Mouse (Mus musculus) spleen, embryonic (tissue): Measurements from ENCODE around the gene Abr.

Source experiments
- CTCF ChIA-PET: fragments of 350-600 bp; sonication (Branson Sonifier 250); formaldehyde crosslinking; loops from one replicate; lab custom pipeline; 2022; lab: Charles Lee

Gene Abr

GRCm38 (mm10) chr11:76624071-76624470 is 2.0 kb upstream of the Abr start:
- CTCF ChIA-PET, result interaction anchor here (0.6 kb wide), 1 partner anchor 1726 kb away, joined by 3 read pairs; no protein-coding TSS in a partner anchor

- CTCF ChIA-PET, result no interaction called here
Observed at GRCm38 (mm10) chr11:76623206-76623961, 1.3 kb upstream of the Abr start.

- CTCF ChIA-PET, result no interaction called here
Observed at GRCm38 (mm10) chr11:76622566-76623205, 572 bp upstream of the Abr start.

- CTCF ChIA-PET, result no interaction called here
Observed at GRCm38 (mm10) chr11:76618134-76618533, 4.0 kb downstream of the Abr start.

- CTCF ChIA-PET, result no interaction called here
Observed at GRCm38 (mm10) chr11:76614246-76614645, 7.9 kb downstream of the Abr start.

DNA sequence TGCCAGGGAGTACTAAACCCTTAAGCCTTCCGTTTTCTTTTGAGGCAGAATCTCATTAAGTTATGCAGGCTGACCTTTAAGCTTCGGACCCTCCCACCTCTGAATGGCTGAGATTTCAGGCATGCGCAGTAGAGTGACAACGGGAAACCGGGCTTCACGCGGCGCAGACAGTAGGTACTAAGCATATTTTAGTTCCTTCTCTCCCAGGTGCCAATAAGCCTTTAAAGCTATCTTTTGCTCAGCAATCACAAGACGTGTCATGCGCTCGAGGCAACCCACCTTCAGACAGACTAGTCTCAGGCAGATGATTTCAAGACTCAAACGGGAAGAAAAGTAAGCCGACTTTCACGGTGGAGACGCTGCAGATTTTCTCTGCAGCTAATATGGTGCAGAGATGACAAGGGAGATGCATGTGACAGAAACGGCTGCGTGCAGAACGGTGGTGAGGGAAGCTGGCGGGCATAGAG is 9.4 kb downstream of the Abr start:
- CTCF ChIA-PET, result no interaction called here

GRCm38 (mm10) chr11:76610948-76611347 is 11.2 kb downstream of the Abr start:
- CTCF ChIA-PET, result interaction anchor here (0.6 kb wide), 1 partner anchor 12 kb away, joined by 5 read pairs; no protein-coding TSS in a partner anchor

GRCm38 (mm10) chr11:76606521-76606920 is 15.6 kb downstream of the Abr start:
- CTCF ChIA-PET, result no interaction called here

GRCm38 (mm10) chr11:76599219-76599618 is 22.9 kb downstream of the Abr start:
- CTCF ChIA-PET, result no interaction called here

DNA sequence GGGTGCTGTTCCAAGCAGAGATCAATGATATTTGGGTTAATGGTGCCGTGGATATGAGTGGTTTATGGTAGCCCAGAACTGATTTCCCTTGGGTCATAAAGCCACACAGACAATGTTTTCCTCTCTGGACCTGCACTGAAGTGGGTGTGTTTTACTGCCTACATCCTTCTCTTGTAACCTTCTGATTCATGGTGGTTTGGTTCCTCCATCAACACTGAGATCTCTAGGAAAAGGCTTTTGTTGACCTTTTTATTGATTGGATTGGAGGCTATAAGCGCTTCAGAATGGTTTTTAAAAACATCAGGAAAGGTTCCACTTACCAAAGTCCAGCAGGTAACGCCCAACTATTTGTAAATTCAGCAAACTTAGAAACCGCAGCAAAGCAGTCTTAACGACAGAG is 23.4 kb downstream of the Abr start:
- CTCF ChIA-PET, result interaction anchor here (0.7 kb wide), 1 partner anchor 12 kb away, joined by 5 read pairs; no protein-coding TSS in a partner anchor

- CTCF ChIA-PET, result interaction anchor here (0.6 kb wide), 1 partner anchor 1018 kb away, joined by 9 read pairs; no protein-coding TSS in a partner anchor
Observed at GRCm38 (mm10) chr11:76593620-76594326, 28.3 kb downstream of the Abr start.

GRCm38 (mm10) chr11:76589746-76590145 is 32.4 kb downstream of the Abr start:
- CTCF ChIA-PET, result no interaction called here

DNA sequence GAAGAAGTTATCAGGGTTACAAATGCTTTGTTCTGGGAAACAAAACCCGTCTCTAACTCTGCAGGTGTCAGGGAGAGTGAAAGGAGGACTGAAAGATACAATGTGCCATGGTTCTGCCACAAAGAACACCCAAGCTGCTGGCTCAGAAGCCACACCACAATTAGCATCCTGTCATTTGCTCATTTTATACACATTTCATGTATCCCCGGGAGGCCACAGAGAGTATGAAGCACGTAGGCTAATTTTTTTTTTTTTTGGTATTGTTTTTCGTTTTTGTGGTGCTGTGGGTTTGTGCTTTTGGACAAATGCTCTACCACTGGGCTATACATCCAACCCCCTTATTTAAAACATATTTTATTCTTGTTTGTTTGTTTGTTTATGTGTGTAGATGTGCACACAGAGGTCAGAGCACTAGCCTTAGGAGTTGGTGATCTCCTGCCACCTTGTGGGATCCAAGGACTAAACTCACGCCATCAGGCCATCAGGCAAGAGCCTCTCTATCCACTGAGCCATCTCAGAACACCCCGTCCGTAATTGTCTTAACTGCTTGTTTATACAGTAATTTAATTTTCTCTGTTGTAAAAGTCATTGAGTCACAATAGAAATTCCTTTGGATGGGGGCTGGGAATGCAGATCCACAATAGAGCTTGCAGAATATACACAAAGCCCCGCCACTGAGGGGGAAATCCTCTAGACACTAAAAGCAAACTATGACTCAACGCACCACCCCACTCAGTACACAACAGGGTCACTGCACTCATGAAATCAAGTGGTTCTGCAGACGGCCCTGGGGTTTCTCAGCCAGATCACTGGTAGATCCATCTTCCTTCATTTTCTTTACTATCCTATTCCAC is 33.3 kb downstream of the Abr start:
- CTCF ChIA-PET, result no interaction called here

DNA sequence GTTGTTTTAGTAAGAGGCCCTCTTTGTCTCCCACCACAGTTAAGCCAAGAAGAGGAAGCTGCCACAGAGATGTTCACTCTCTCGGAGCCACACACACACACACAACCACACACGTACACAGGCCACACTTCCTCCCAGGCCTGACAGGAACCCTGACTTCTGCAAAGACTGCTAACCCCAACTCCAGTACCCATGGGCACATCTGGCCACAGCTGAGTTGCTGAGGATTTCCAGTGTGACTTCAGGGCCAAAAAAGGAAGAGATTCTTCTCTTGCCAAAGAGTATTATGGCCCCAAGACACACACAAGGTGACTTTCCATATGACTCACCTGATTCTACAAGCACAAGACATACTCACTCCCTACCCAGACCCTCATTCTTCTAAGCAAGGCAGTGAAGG is 34.1 kb downstream of the Abr start:
- CTCF ChIA-PET, result interaction anchor here (1.7 kb wide), 1 partner anchor 10 kb away, joined by 6 read pairs; no protein-coding TSS in a partner anchor

GRCm38 (mm10) chr11:76587333-76587732 is 34.8 kb downstream of the Abr start:
- CTCF ChIA-PET, result interaction anchor here (1.7 kb wide), 1 partner anchor 9 kb away, joined by 6 read pairs; no protein-coding TSS in a partner anchor

- CTCF ChIA-PET, result interaction anchor here (1.7 kb wide), 1 partner anchor 8 kb away, joined by 6 read pairs; no protein-coding TSS in a partner anchor
Observed at GRCm38 (mm10) chr11:76586119-76586518, 36.0 kb downstream of the Abr start.

- CTCF ChIA-PET, result interaction anchor here (1.6 kb wide), 1 partner anchor 9 kb away, joined by 6 read pairs; no protein-coding TSS in a partner anchor
Observed at GRCm38 (mm10) chr11:76577588-76578257, 44.4 kb downstream of the Abr start.

DNA sequence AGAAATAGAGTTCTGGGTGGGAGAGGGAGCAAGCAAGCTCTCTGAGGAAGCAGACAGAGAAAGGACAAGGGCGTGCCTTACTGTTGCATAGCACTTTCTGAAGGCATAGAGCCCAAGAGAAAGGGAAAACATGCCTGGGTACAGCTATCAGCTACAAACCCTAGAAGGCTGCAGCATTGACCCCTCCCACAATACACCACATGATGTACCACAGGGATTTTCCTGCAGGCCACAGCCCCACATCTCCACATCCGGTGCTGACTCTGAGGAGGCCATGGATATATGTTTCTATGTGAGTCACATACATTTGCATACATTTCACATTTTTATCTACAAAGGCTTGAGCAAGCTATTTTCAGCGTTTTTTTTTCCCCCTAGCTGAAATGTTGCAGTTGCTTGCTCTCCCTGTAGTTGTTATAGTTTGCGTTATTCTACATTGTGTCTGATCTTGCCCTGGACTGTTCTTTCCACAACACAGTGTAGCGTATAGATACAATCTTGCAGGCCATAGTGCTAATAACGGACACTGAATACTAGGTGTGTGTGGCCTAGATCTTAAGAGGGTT is 49.2 kb downstream of the Abr start:
- CTCF ChIA-PET, result no interaction called here

DNA sequence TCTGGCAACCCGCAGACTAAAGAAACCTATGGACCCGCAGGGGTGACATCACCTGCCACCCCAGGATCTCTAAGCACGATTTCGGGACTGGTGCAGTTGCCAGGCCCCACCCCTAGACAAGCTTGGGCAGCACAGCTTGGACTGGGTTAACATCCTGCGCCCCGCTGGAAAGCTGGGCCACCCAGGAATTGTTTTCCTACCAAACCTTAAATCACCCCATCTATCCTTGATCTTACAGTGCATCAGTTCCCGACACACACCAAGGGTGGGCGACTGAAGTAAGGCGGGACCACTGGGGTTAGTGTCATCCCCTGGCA is 50.5 kb downstream of the Abr start:
- CTCF ChIA-PET, result no interaction called here
